Mouse (Mus musculus): ENCODE data around the gene Bmf. TPM values are rescaled to one million over a fixed set of nuclear protein-coding genes. Genes with fewer than 3 reads are reported as not detected.

The Bmf gene
- 10 to 100 TPM; 79.6 to 86.7 TPM for total RNA-seq (2023)

GRCm38 (mm10) chr2:118549507-118550473 is at the start of gene Bmf:
Bmf (minus strand) TSS chr2:118549687.

GRCm38 (mm10) chr2:118597673-118598568 is 48.4 kb upstream of the Bmf start, which contains the start of gene Bub1b:
Bub1b (plus strand) TSS chr2:118598211.

GRCm38 (mm10) chr2:118479550-118479909 is 70.0 kb downstream of the Bmf start, which contains the start of gene Srp14:
Srp14 (minus strand) TSS chr2:118479711.

Other genes with a start within 250 kb of the Bmf start
- under 1 TPM in 1 of 2 experiments, not detected in 1; 0.24 TPM for gene Gpr176, start 176.3 kb downstream of the Bmf start, total RNA-seq (2023)
- 10 to 100 TPM; 44.9 to 55.6 TPM for gene Eif2ak4, start 161.1 kb downstream of the Bmf start, total RNA-seq (2023)
- gene Srp14, start 70.0 kb downstream of the Bmf start, total RNA-seq (2023), result 100 to 1,000 TPM; 127 to 130 TPM
- 1 to 10 TPM; 3.6 to 5.7 TPM for gene Bub1b, start 48.5 kb upstream of the Bmf start, total RNA-seq (2023)
- 1 to 10 TPM in 1 of 2 experiments, not detected in 1; 3.3 TPM for gene Pak6, start 113.6 kb upstream of the Bmf start, total RNA-seq (2023)
- under 1 TPM; 0.47 to 0.96 TPM for gene Ankrd63, start 154.3 kb upstream of the Bmf start, total RNA-seq (2023)
- gene Plcb2, start 178.8 kb upstream of the Bmf start, total RNA-seq (2023), result 100 to 1,000 TPM; 109 to 137 TPM
- 10 to 100 TPM; 23.3 TPM for gene Inafm2, start 196.1 kb upstream of the Bmf start, total RNA-seq (2023)
- not detected for gene Ccdc9b, start 213.0 kb upstream of the Bmf start, total RNA-seq (2023)
- gene Phgr1, start 223.1 kb upstream of the Bmf start, total RNA-seq (2023), result not detected
- gene Disp2, start 230.0 kb upstream of the Bmf start, total RNA-seq (2023), result not detected